Mouse (Mus musculus) MEL (cell line): ENCODE results near the gene Polk. TPM values are rescaled to one million over a fixed set of nuclear protein-coding genes. Genes with fewer than 3 reads are reported as not detected.
A peak's percentile ranks its signal among the peaks of the same experiment; 100 is the strongest.

Source experiments
- DNase-seq: peaks from one replicate; pipeline ENCODE4 v3.0.0; 2011; ENCODE audit warnings: low read depth, low spot score
- H3K27ac ChIP-seq: 2 replicates; pipeline ENCODE4 v1.5.1; 2012; ENCODE audit warnings: low read depth, mild to moderate bottlenecking, control low read depth, low read length, moderate library complexity; ENCODE audit not compliant: control insufficient read depth
- H3K27me3 ChIP-seq, 2 experiments: fragments of 150-350 bp in 1 of 2; sonication (generic) in 1 of 2; 2 replicates each; pipeline ENCODE4 v1.6.1; 2012; ENCODE audit warnings: low read length in 2 of 2, mild to moderate bottlenecking in 2 of 2, improper control_type of control experiment in 1 of 2, moderate library complexity in 1 of 2; ENCODE audit not compliant: insufficient read depth in 2 of 2, control insufficient read depth in 1 of 2
- H3K36me3 ChIP-seq, 2 experiments: 2 replicates each; pipeline ENCODE4 v1.6.1; 2012 to 2014; ENCODE audit warnings: low read length in 2 of 2, improper control_type of control experiment in 1 of 2, inconsistent platforms in 1 of 2, mild to moderate bottlenecking in 1 of 2; ENCODE audit not compliant: insufficient read depth in 2 of 2, control insufficient read depth in 1 of 2
- H3K4me1 ChIP-seq, 2 experiments: fragments of 150-350 bp in 1 of 2; sonication (generic) in 1 of 2; 2 replicates each; pipeline ENCODE4 v1.6.1; 2012; ENCODE audit warnings: low read length in 2 of 2, improper control_type of control experiment in 1 of 2, mild to moderate bottlenecking in 1 of 2; ENCODE audit not compliant: insufficient read depth in 2 of 2, control insufficient read depth in 1 of 2
- H3K4me3 ChIP-seq, 2 experiments: fragments of 150-350 bp in 1 of 2; sonication (generic) in 1 of 2; 2 replicates each; pipeline ENCODE4 v1.5.1; 2012; ENCODE audit warnings: low read depth in 2 of 2, low read length in 2 of 2, mild to moderate bottlenecking in 2 of 2, moderate library complexity in 2 of 2, control low read depth in 1 of 2, improper control_type of control experiment in 1 of 2; ENCODE audit not compliant: control insufficient read depth in 1 of 2, insufficient read depth in 1 of 2
- H3K79me2 ChIP-seq: 2 replicates; pipeline ENCODE4 v1.6.1; 2012; ENCODE audit warnings: mild to moderate bottlenecking, low read length, moderate library complexity; ENCODE audit not compliant: control insufficient read depth, poor library complexity, insufficient read depth
- H3K9ac ChIP-seq: 2 replicates; pipeline ENCODE4 v1.6.1; 2012; ENCODE audit warnings: low read depth, mild to moderate bottlenecking, control low read depth, low read length, moderate library complexity; ENCODE audit not compliant: control insufficient read depth, poor library complexity, severe bottlenecking
- H3K9me3 ChIP-seq: fragments of 150-350 bp; sonication (generic); replicated peaks from 2 replicates; pipeline ENCODE4 v1.6.1; 2012; ENCODE audit warnings: mild to moderate bottlenecking, low read length, improper control_type of control experiment, moderate library complexity; ENCODE audit not compliant: insufficient read depth
- BHLHE40 ChIP-seq: IDR thresholded peaks from 2 replicates; pipeline ENCODE4 v1.6.1; 2012; ENCODE audit warnings: low read depth, mild to moderate bottlenecking, inconsistent platforms, low read length, improper control_type of control experiment, borderline replicate concordance
- CHD1 ChIP-seq: IDR thresholded peaks from 2 replicates; pipeline ENCODE4 v1.6.1; 2012; ENCODE audit warnings: low read depth, mild to moderate bottlenecking, inconsistent platforms, low read length, improper control_type of control experiment
- CHD2 ChIP-seq: IDR thresholded peaks from 2 replicates; pipeline ENCODE4 v1.6.1; 2011; ENCODE audit warnings: low read length, improper control_type of control experiment
- CTCF ChIP-seq, 3 experiments: IDR thresholded peaks in 2 of 3; conservative IDR thresholded peaks in 1 of 3; 2 replicates each; pipeline ENCODE4 v1.5.1; 2011 to 2012; ENCODE audit warnings: low read length in 3 of 3, low read depth in 2 of 3, mild to moderate bottlenecking in 2 of 3, improper control_type of control experiment in 1 of 3, inconsistent platforms in 1 of 3, mixed read lengths in 1 of 3, moderate library complexity in 1 of 3; ENCODE audit not compliant: control insufficient read depth in 1 of 3, insufficient read depth in 1 of 3, poor library complexity in 1 of 3, severe bottlenecking in 1 of 3
- GABPA ChIP-seq: IDR thresholded peaks from 2 replicates; pipeline ENCODE4 v1.6.1; 2012; ENCODE audit warnings: low read depth, mild to moderate bottlenecking, inconsistent platforms, low read length, improper control_type of control experiment, moderate library complexity
- GATA1 ChIP-seq: IDR thresholded peaks from 2 replicates; pipeline ENCODE4 v1.6.1; 2011; ENCODE audit warnings: low read depth, low read length, improper control_type of control experiment
- HCFC1 ChIP-seq: IDR thresholded peaks from 2 replicates; pipeline ENCODE4 v1.6.1; 2012; ENCODE audit warnings: low read depth, mild to moderate bottlenecking, inconsistent platforms, low read length, improper control_type of control experiment, moderate library complexity
- JUND ChIP-seq: IDR thresholded peaks from 2 replicates; pipeline ENCODE4 v1.6.1; 2011; ENCODE audit warnings: low read depth, mild to moderate bottlenecking, improper control_type of control experiment, low read length
- KAT2A ChIP-seq: conservative IDR thresholded peaks from 2 replicates; pipeline ENCODE4 v1.6.1; 2012; ENCODE audit warnings: low read depth, low read length, improper control_type of control experiment, inconsistent platforms
- MAFK ChIP-seq: IDR thresholded peaks from 2 replicates; pipeline ENCODE4 v1.6.1; 2011; ENCODE audit warnings: low read depth, mild to moderate bottlenecking, low read length, improper control_type of control experiment, borderline replicate concordance
- MXI1 ChIP-seq: IDR thresholded peaks from 2 replicates; pipeline ENCODE4 v1.6.1; 2011; ENCODE audit warnings: mild to moderate bottlenecking, low read depth, low read length, improper control_type of control experiment
- MYB ChIP-seq: IDR thresholded peaks from 2 replicates; pipeline ENCODE4 v1.6.1; 2011; ENCODE audit warnings: mild to moderate bottlenecking, low read depth, low read length, improper control_type of control experiment
- NELFE ChIP-seq: IDR thresholded peaks from 2 replicates; pipeline ENCODE4 v1.6.1; 2011; ENCODE audit warnings: low read depth, low read length, improper control_type of control experiment
- NRF1 ChIP-seq: IDR thresholded peaks from 2 replicates; pipeline ENCODE4 v1.6.1; 2014; ENCODE audit warnings: low read depth, mild to moderate bottlenecking, inconsistent platforms, low read length, improper control_type of control experiment, moderate library complexity; ENCODE audit not compliant: poor library complexity, insufficient read depth, severe bottlenecking
- POLR2AphosphoS2 ChIP-seq: IDR thresholded peaks from 2 replicates; pipeline ENCODE4 v1.6.1; 2011; ENCODE audit warnings: low read length, improper control_type of control experiment
- RAD21 ChIP-seq: IDR thresholded peaks from 2 replicates; pipeline ENCODE4 v1.6.1; 2011; ENCODE audit warnings: mild to moderate bottlenecking, low read depth, low read length, improper control_type of control experiment
- TBP ChIP-seq: IDR thresholded peaks from 2 replicates; pipeline ENCODE4 v1.8.0; 2011; ENCODE audit warnings: low read depth, low read length, improper control_type of control experiment
- TCF12 ChIP-seq: IDR thresholded peaks from 2 replicates; pipeline ENCODE4 v1.6.1; 2014; ENCODE audit warnings: low read depth, mild to moderate bottlenecking, inconsistent platforms, low read length, improper control_type of control experiment, moderate library complexity
- ZC3H11A ChIP-seq: IDR thresholded peaks from 2 replicates; pipeline ENCODE4 v1.6.1; 2012; ENCODE audit warnings: low read depth, mild to moderate bottlenecking, inconsistent platforms, low read length, improper control_type of control experiment
- ZKSCAN1 ChIP-seq: IDR thresholded peaks from 2 replicates; pipeline ENCODE4 v1.6.1; 2012; ENCODE audit warnings: low read depth, mild to moderate bottlenecking, inconsistent platforms, low read length, improper control_type of control experiment, moderate library complexity
- polyA plus RNA-seq, 2 experiments: library from polyadenylated mRNA; stranded (reverse) in 1 of 2; unstranded in 1 of 2; fragments of >175 nt in 1 of 2; fragments of >200 nt in 1 of 2; gene quantifications; 2 replicates each; pipeline versions ENCODE4 v1.2.1 to v1.2.4; 2012; ENCODE audit warnings: low replicate concordance in 2 of 2, low read depth in 1 of 2; ENCODE audit not compliant: insufficient read length in 2 of 2, insufficient read depth in 1 of 2, missing spikeins in 1 of 2
- total RNA-seq: library from RNA; depleted of rRNA; stranded (reverse); fragments of 300-350 nt; gene quantifications from 2 replicates; pipeline ENCODE4 v1.2.3, GENCODE M21; 2012

Gene Polk
- total and polyA plus RNA-seq, 3 experiments: 2.9 to 3.6 TPM; not detected in 1

- peaks cover 0 to 19% of the 10 kb centered on the region in 2 experiments; a peak in 2 of 4 replicates for H3K36me3 ChIP-seq
- no peaks in the 10 kb centered on the region for H3K9me3 ChIP-seq
- no peaks in the 10 kb centered on the region for H3K79me2 ChIP-seq
- H3K27ac ChIP-seq: peak overlapping the region; percentile 23; the same call in 1 of the 2 replicates
- no peak overlapping the region for H3K9ac ChIP-seq
- H3K4me1 ChIP-seq: peaks cover 7 to 26% of the 10 kb centered on the region in 2 experiments
- TF ChIP-seq MAFK (no peak), GATA1 (peak; percentile 35; the same call in 1 of the 2 replicates), NRF1 (no peak), MXI1 (peak; percentile 34), RAD21 (no peak), BHLHE40 (peak; percentile 91)
- peak; percentile 52 for DNase-seq
- no peaks in the 10 kb centered on the region for H3K27me3 ChIP-seq
- peak overlapping the region; percentile 20 to 37 for H3K4me3 ChIP-seq
These were observed 84.8 kb downstream of the Polk start for GRCm38 (mm10) chr13:96457566-96457965.

GRCm38 (mm10) chr13:96454288-96454687 is 88.1 kb downstream of the Polk start:
- no peaks in the 10 kb centered on the region for H3K79me2 ChIP-seq
- H3K27me3 ChIP-seq: no peaks in the 10 kb centered on the region
- no peak overlapping the region for H3K4me3 ChIP-seq
- peak; percentile 55 for DNase-seq
- H3K27ac ChIP-seq: no peak overlapping the region
- H3K9me3 ChIP-seq: no peaks in the 10 kb centered on the region
- no peak overlapping the region for H3K9ac ChIP-seq
- H3K36me3 ChIP-seq: peaks cover 0 to 14% of the 10 kb centered on the region in 2 experiments; a peak in 2 of 4 replicates
- TF ChIP-seq CTCF (IDR thresholded peaks at IDR 0.05 in 2 of 3, conservative IDR thresholded peaks at IDR 0.05 in 1 of 3; ENCODE audit: control insufficient read depth in 1 of 3, insufficient read depth in 1 of 3, low read depth in 2 of 3, low read length in 3 of 3, poor library complexity in 1 of 3, severe bottlenecking in 1 of 3) (no peak), GABPA (no peak), ZKSCAN1 (no peak), NELFE (no peak), GATA1 (no peak), BHLHE40 (no peak), POLR2AphosphoS2 (no peak), KAT2A (no peak), ZC3H11A (no peak), CHD1 (no peak), TCF12 (no peak), MXI1 (no peak), CHD2 (no peak), MYB (no peak), JUND (no peak), HCFC1 (no peak), TBP (no peak)
- peaks cover 7 to 24% of the 10 kb centered on the region in 2 experiments for H3K4me1 ChIP-seq
